Mouse (Mus musculus): ENCODE measurements at regions not wholly inside any gene's neighbourhood (a gene's known extent, or its start where the extent isn't known, plus 50 kb on each side); places are given as distances from the start of the nearest gene placed in this dataset.

DNA sequence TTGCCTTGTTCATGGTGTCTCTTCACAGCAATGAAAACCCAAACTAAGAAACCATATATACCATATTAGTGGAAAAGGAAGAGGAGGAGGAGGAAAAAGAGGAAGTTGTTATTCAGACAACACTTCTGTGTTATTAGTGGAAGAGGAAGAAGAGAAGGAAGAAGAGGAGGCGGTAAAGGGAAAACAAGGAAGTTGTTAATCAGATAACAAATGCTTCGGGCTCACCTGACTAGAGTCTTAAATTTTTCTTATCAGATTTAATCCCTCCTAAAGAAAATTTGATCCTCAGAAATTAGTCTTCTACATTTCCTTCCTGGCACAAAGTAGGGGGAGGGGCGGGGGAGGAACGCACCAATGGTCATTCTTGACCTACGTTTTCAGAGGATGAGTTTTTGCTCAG lies 101.8 kb upstream of the Fer start:
- TF ChIP-seq POLR2A (IDR thresholded peaks at IDR 0.05; ENCODE audit: extremely low read depth, insufficient read depth, low read length): no peak
- TF ChIP-seq CTCF (IDR thresholded peaks at IDR 0.05; ENCODE audit: low read depth, low read length): no peak
